Mouse (Mus musculus) heart, embryonic 12.5 days (tissue): ENCODE results near the gene Grik4. TPM values are rescaled to one million over a fixed set of nuclear protein-coding genes. Genes with fewer than 3 reads are reported as not detected.
A peak's percentile ranks its signal among the peaks of the same experiment; 100 is the strongest.

Source experiments
- ATAC-seq: fragments of 200-750 bp; cut with Nextera tagmentation; 2 replicates; pipeline ENCODE4 v1.8.0; 2017; ENCODE audit warnings: moderate TSS enrichment, moderate library complexity; ENCODE audit not compliant: insufficient number of reproducible peaks, low FRiP score
- H3K27ac ChIP-seq: fragments of 300-500 bp; sonication (generic); 2 replicates; pipeline ENCODE4 v1.5.1; 2016; ENCODE audit warnings: mild to moderate bottlenecking, moderate library complexity; ENCODE audit not compliant: poor library complexity, severe bottlenecking
- H3K27me3 ChIP-seq: fragments of 300-500 bp; sonication (generic); replicated peaks from 2 replicates; pipeline ENCODE4 v1.6.1; 2016; ENCODE audit warnings: mild to moderate bottlenecking, moderate library complexity
- H3K36me3 ChIP-seq: fragments of 300-500 bp; sonication (generic); 2 replicates; pipeline ENCODE4 v1.6.1; 2016; ENCODE audit warnings: mild to moderate bottlenecking, moderate library complexity
- H3K4me1 ChIP-seq: fragments of 300-500 bp; sonication (generic); replicated peaks from 2 replicates; pipeline ENCODE4 v1.6.1; 2016; ENCODE audit warnings: mild to moderate bottlenecking
- H3K4me2 ChIP-seq: fragments of 300-500 bp; sonication (generic); 2 replicates; pipeline ENCODE4 v1.6.1; 2016; ENCODE audit warnings: mild to moderate bottlenecking, moderate library complexity
- H3K4me3 ChIP-seq: fragments of 300-500 bp; sonication (generic); 2 replicates; pipeline ENCODE4 v1.5.1; 2016; ENCODE audit warnings: mild to moderate bottlenecking
- H3K9ac ChIP-seq: fragments of 300-500 bp; sonication (generic); 2 replicates; pipeline ENCODE4 v1.6.1; 2016; ENCODE audit warnings: mild to moderate bottlenecking, moderate library complexity
- H3K9me3 ChIP-seq: fragments of 300-500 bp; sonication (generic); replicated peaks from 2 replicates; pipeline ENCODE4 v1.6.1; 2016; ENCODE audit warnings: mild to moderate bottlenecking, moderate library complexity
- WGBS: fragments of 180-500 bp; shearing (Covaris S2); methylation state at CpG from one replicate; pipeline ENCODE4 v1.1.7; 2016; 5-methylcytosine and 5-hydroxymethylcytosine counted together
- polyA plus RNA-seq: library from polyadenylated mRNA; unstranded; fragments of >200 nt; fragmentation: Nextera tagmentation; extraction: Ambion mirVana; gene quantifications from 2 replicates; pipeline ENCODE4 v1.2.1, GENCODE M21; 2016

The Grik4 gene
- polyA plus RNA-seq, 1 experiment from 2014 or later, result 0.42 TPM

- no peak overlapping the region for H3K4me2 ChIP-seq
- H3K4me3 ChIP-seq, result no peak overlapping the region
- ATAC-seq, result no peak
- 0 out of 2 replicates have a peak, but pooled peaks cover 4% of the 10 kb centered on the region for H3K9me3 ChIP-seq
- no peak overlapping the region for H3K27ac ChIP-seq
- peaks cover 20% of the 10 kb centered on the region for H3K27me3 ChIP-seq
- H3K4me1 ChIP-seq, result peaks cover 28% of the 10 kb centered on the region
- H3K9ac ChIP-seq, result no peak overlapping the region
- 47% methylated on average over 3 of the region's 3 CpGs for WGBS
- no peaks in the 10 kb centered on the region for H3K36me3 ChIP-seq
These were observed 37.3 kb downstream of the Grik4 start for GRCm38 (mm10) chr9:42906995-42907394.

DNA sequence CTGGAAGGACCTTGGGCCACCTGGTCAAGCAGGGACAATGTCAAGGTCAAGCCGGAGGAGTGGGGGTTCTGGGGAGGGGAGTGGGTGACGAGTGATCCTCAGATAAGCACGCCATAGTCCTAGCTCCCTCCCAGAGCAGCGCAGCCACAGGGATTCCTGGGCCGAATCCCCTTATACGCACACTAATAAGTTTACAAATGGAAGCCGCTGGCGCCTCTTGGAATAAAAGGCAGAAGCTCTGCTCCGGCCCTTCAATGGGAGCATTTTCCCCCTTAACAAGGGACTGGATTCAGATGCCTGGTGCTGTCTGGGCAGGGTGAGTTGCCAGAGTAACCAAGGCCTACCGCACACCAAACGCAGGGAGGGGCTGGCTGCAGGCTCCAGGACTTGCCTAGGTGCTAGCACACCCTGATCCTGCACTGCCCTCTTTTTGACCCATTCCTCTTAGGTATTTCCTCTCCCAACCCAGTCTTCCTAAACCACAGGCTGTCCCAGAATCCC, 46.2 kb downstream of the Grik4 start:
- H3K27me3 ChIP-seq, result peaks cover 72% of the 10 kb centered on the region

DNA sequence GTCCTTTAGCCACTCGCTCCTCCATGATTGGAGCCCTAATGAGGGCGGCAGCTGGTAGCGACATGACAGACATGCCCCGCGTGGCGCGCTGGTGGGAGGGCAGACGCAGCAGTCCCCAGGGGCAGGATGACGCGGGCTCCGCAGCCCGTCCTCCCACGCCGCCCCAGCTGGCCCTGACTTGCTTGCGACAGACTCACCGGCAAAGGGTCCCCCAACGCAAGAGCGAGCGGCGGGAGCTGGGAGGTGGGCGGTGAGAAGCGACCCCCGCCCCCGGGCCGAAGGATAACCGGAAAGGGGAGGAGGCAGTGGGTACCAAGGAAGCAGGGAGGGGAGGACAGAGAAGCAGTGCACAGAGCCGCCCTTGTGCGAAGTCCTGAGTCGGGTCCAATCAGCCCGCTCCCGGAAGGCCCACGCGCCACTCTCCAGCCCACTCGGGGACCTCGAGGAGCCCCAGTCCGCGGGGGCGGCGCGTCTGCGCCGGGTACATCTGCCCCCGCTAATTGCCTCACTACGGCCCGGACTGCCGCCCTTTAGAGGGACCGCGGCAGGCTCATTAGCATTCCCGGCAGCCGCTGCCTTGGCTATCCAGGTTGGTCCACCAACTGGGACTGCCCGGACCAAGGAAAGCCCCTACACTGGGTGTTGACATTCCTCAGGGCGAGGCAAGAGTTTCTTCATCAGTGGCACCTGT, 46.8 kb downstream of the Grik4 start:
- Histone ChIP-seq H3K9ac (peak overlapping the region; percentile 55), H3K4me2 (peak overlapping the region; percentile 98), H3K9me3 (no peaks in the 10 kb centered on the region), H3K27ac (no peak overlapping the region), H3K36me3 (no peaks in the 10 kb centered on the region), H3K4me3 (peak overlapping the region; percentile 54), H3K27me3 (peaks cover 68% of the 10 kb centered on the region), H3K4me1 (peaks cover 25% of the 10 kb centered on the region)
- ATAC-seq, result 0 out of 2 replicates have a peak, but pooled peaks have one; percentile 52
- under 1% methylated on average over 48 of the region's 52 CpGs for WGBS

More for the DNA sequence above, 46.2 kb downstream of the Grik4 start:
- no peak for ATAC-seq
- Histone ChIP-seq H3K36me3 (no peaks in the 10 kb centered on the region), H3K4me2 (peak overlapping the region; percentile 98), H3K4me3 (peak overlapping the region; percentile 54), H3K9me3 (no peaks in the 10 kb centered on the region), H3K4me1 (peaks cover 25% of the 10 kb centered on the region), H3K27ac (no peak overlapping the region), H3K9ac (peak overlapping the region; percentile 55; the same call in 1 of the 2 replicates)
- WGBS, result 6% methylated on average over 11 of the region's 11 CpGs

- H3K27ac ChIP-seq, result no peak overlapping the region
- H3K4me3 ChIP-seq, result peak overlapping the region; percentile 54
- 0 out of 2 replicates have a peak, but pooled peaks cover 4% of the 10 kb centered on the region for H3K9me3 ChIP-seq
- peak overlapping the region; percentile 98 for H3K4me2 ChIP-seq
- H3K36me3 ChIP-seq, result no peaks in the 10 kb centered on the region
- H3K9ac ChIP-seq, result 0 out of 2 replicates have a peak overlapping the region, but pooled peaks have one; percentile 55
- H3K27me3 ChIP-seq, result peaks cover 65% of the 10 kb centered on the region
- no peak for ATAC-seq
- H3K4me1 ChIP-seq, result peaks cover 16% of the 10 kb centered on the region
- WGBS, result 12% methylated on average over 16 of the region's 16 CpGs
These were observed 47.7 kb downstream of the Grik4 start for GRCm38 (mm10) chr9:42896421-42897210.

DNA sequence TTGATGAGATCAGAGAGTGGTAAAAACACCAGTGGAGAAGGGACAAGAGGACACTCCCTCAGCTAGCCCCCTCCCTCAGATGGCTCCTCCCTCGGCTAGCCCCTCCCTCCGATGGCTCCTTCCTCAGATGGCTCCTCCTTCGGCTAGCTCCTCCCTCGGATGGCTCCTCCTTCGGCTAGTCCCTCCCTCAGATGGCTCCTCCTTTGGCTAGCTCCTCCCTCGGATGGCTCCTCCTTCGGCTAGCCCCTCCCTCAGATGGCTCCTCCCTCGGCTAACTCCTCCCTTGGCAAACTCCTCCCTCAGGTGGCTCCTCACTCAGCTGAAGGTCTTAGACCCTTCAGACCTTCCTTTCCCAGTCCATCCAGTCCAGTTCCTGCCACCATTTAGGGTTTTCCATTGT, 51.5 kb downstream of the Grik4 start:
- Histone ChIP-seq H3K9me3 (0 out of 2 replicates have a peak, but pooled peaks cover 6% of the 10 kb centered on the region), H3K27ac (no peak overlapping the region), H3K9ac (no peak overlapping the region), H3K27me3 (peaks cover 62% of the 10 kb centered on the region), H3K4me3 (no peak overlapping the region), H3K4me1 (peaks cover 21% of the 10 kb centered on the region), H3K4me2 (no peak overlapping the region), H3K36me3 (no peaks in the 10 kb centered on the region)
- 69% methylated on average over 8 of the region's 8 CpGs for WGBS
- no peak for ATAC-seq

- no peaks in the 10 kb centered on the region for H3K36me3 ChIP-seq
- H3K4me3 ChIP-seq, result no peak overlapping the region
- 68% methylated on average over 4 of the region's 4 CpGs for WGBS
These were observed 56.4 kb downstream of the Grik4 start for GRCm38 (mm10) chr9:42887930-42888329.

DNA sequence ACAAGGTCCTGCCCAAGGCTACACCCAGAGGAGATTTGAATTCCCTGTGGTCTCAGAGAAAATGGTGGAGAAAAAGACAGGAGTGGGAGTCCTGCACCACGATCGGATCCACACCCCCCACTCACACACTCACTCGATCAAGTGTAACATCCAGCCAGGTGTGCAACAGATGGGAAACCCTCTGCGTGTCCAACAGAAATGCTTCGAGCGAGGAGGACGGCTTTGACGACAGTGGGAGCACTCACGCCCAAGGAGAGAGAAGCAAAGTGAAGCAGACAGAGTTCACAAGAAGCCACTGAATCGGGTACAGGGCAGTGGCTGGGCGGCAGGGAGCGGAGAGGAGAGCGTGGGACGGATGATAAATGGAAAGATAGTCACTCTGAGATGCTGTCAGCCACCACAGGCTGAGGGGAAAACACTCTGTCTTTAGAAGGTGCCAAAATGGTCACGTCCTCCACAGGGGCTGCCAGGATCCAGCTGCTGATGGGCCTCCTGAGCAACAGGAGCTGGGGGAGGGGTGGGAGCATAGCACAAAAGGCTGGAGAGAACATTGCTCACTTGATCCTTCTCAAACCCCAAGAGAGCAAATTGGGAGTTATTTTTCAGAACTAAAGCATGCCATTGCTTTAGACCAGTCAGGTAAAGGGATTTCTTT, 58.1 kb downstream of the Grik4 start:
- no peak for ATAC-seq
- Histone ChIP-seq H3K9me3 (no peaks in the 10 kb centered on the region), H3K4me1 (peaks cover 18% of the 10 kb centered on the region), H3K4me2 (no peak overlapping the region), H3K36me3 (no peaks in the 10 kb centered on the region), H3K4me3 (no peak overlapping the region), H3K27me3 (peaks cover 57% of the 10 kb centered on the region), H3K27ac (no peak overlapping the region), H3K9ac (no peak overlapping the region)
- WGBS, result 37% methylated on average over 15 of the region's 15 CpGs

More at GRCm38 (mm10) chr9:42887930-42888329, 56.4 kb downstream of the Grik4 start:
- H3K9ac ChIP-seq, result no peak overlapping the region
- ATAC-seq, result no peak
- peaks cover 16% of the 10 kb centered on the region; the same call in 1 of the 2 replicates for H3K4me1 ChIP-seq
- H3K4me2 ChIP-seq, result no peak overlapping the region
- H3K27ac ChIP-seq, result no peak overlapping the region
- peaks cover 57% of the 10 kb centered on the region for H3K27me3 ChIP-seq
- H3K9me3 ChIP-seq, result 0 out of 2 replicates have a peak, but pooled peaks cover 6% of the 10 kb centered on the region

DNA sequence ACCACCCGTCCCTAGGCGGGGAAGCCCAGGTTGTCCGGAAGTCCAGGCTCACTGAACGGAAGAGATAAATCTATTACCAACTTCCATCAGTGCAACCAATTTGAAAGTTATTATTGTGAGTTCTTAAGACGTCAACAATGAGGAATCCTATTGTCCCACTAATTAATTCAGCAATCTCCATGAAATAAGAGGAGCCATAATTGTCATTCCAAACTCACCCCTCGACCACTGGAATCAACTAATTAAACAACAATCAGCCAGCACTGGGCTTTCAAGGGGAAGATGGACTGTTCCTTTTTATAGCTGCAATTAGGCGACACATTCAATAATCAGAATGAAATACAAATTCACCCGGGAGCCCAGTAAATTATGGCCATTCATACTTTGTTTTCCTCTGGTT, 58.7 kb downstream of the Grik4 start:
- Histone ChIP-seq H3K36me3 (no peaks in the 10 kb centered on the region), H3K4me2 (no peak overlapping the region), H3K27me3 (peaks cover 57% of the 10 kb centered on the region), H3K4me3 (no peak overlapping the region), H3K9me3 (no peaks in the 10 kb centered on the region), H3K9ac (no peak overlapping the region), H3K27ac (no peak overlapping the region), H3K4me1 (peaks cover 18% of the 10 kb centered on the region)
- 66% methylated on average over 8 of the region's 8 CpGs for WGBS
- no peak for ATAC-seq

DNA sequence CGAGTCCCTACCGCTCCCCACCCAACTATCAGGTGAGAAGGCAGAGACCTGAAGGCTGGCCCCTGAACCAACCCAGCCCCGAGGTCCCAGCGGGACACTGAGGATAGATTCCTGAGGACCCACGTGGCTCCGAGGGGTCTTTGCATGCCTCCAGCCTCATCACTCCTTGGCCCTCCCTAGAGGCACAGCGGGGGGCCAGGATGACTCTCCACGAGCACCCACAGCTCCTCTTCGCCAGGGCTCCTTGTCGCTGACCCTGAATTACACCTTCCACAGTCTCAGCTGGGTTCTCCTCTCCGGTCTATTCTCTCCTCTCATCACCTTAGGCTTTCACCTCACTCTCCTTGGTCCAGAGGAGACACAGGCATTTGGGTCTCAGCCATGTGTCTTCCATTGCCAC, 59.2 kb downstream of the Grik4 start:
- peaks cover 60% of the 10 kb centered on the region for H3K27me3 ChIP-seq
- ATAC-seq, result no peak

DNA sequence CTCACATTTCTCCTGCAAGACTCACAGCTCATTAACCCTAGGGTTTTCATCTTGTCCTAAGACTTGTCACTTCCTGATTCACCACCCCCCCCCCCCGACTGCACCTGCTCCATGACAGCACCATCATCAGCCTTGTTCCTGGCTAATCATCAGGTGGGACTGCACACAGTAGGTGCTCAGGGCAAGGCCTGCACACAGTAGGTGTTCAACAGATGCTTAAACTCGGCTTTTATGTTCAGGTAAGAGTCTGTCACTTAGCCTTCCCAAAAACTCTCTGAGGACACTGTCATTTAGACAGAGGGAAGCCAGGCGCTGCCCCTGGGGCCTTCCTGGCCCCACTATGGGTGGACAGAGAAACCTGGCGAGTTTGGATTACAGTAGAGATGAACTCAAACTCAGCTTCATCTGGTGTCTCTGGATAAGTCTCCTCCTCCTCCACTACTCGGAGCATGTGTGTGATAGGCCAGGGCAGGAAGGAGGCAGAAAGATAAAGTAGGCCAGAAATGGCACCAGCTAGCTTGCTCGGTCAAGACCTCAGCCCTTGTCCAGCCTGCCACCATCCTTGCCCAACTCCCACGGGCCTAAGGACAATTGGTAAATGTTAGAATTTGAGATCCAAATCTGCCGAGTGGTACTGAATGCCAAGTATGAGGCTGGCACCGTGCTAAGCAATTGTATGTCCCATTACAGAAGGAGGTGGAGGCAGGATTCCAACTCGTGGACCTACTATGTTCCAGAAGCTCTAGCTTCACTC, 61.1 kb downstream of the Grik4 start:
- H3K27me3 ChIP-seq, result peaks cover 60% of the 10 kb centered on the region
- no peak overlapping the region for H3K9ac ChIP-seq
- no peaks in the 10 kb centered on the region for H3K9me3 ChIP-seq
- no peak overlapping the region for H3K27ac ChIP-seq
- H3K36me3 ChIP-seq, result no peaks in the 10 kb centered on the region
- no peak overlapping the region for H3K4me3 ChIP-seq
- H3K4me1 ChIP-seq, result peaks cover 14% of the 10 kb centered on the region
- WGBS, result 70% methylated on average over 10 of the region's 10 CpGs
- no peak for ATAC-seq
- H3K4me2 ChIP-seq, result no peak overlapping the region

More for the DNA sequence above, 59.2 kb downstream of the Grik4 start:
- Histone ChIP-seq H3K27ac (no peak overlapping the region), H3K4me3 (no peak overlapping the region), H3K4me1 (peaks cover 14% of the 10 kb centered on the region), H3K9me3 (no peaks in the 10 kb centered on the region), H3K4me2 (no peak overlapping the region), H3K36me3 (no peaks in the 10 kb centered on the region), H3K9ac (no peak overlapping the region)
- WGBS, result 47% methylated on average over 11 of the region's 11 CpGs
